Mouse (Mus musculus) layer of hippocampus, adult 11-12 months (tissue): Measurements from ENCODE around the gene Slc35a3.

ENCODE experiments used
- DNase-seq: peaks from one replicate; pipeline ENCODE4 v3.0.0; 2022; ENCODE audit warnings: low spot score

Slc35a3 gene

GRCm38 (mm10) chr3:116638572-116638971, 74.1 kb downstream of the Slc35a3 start:
- no peak for DNase-seq

- no peak for DNase-seq
Measured at GRCm38 (mm10) chr3:116637693-116638476, 74.7 kb downstream of the Slc35a3 start.

GRCm38 (mm10) chr3:116635799-116636198, 76.8 kb downstream of the Slc35a3 start:
- DNase-seq = no peak

- DNase-seq = no peak
Measured at GRCm38 (mm10) chr3:116634853-116635252, 77.8 kb downstream of the Slc35a3 start.

- DNase-seq = no peak
Measured at GRCm38 (mm10) chr3:116634091-116634490, 78.5 kb downstream of the Slc35a3 start.

- DNase-seq = no peak
Measured at GRCm38 (mm10) chr3:116632971-116633370, 79.7 kb downstream of the Slc35a3 start.

GRCm38 (mm10) chr3:116631459-116631858, 81.2 kb downstream of the Slc35a3 start:
- no peak for DNase-seq

- DNase-seq = no peak
Measured at GRCm38 (mm10) chr3:116622641-116623040, 90.0 kb downstream of the Slc35a3 start.

GRCm38 (mm10) chr3:116620636-116621370, 91.8 kb downstream of the Slc35a3 start:
- no peak for DNase-seq
